Mouse (Mus musculus) layer of hippocampus, adult 6 months (tissue): Measurements from ENCODE around the gene Mta1. TPM values are rescaled to one million over a fixed set of nuclear protein-coding genes. Genes with fewer than 3 reads are reported as not detected.

Source experiments
- long read RNA-seq, 2 experiments: library from polyadenylated mRNA; unstranded; transcript quantifications; one replicate each; pipeline ENCODE4 v2.0.0; 2019 to 2020
- microRNA-seq: library from miRNA; unstranded; fragments of <30 nt; microRNA quantifications from one replicate; pipeline ENCODE4 v1.2.0, GENCODE M21; 2020
- polyA plus RNA-seq: library from polyadenylated mRNA; unstranded; fragments of <200 nt; fragmentation: Nextera tagmentation; gene quantifications from 2 replicates; pipeline ENCODE4 v1.2.3, GENCODE M21; 2021

Mta1 gene
- polyA plus RNA-seq = 7.9 and 9.3 TPM in 2 replicates
- long read RNA-seq, experiment 1, partial matches to known transcripts = 2 of 5 reads
- long read RNA-seq, experiment 1, other reads (novel, unspliced or antisense) = 3 of 5 reads
- long read RNA-seq, experiment 2, partial matches to known transcripts = 6 of 8 reads
- long read RNA-seq, experiment 2, other reads (novel, unspliced or antisense) = 1 of 8 reads

GRCm38 (mm10) chr12:113097749-113098281, at the start of gene Mta1:
Mta1 (plus strand) TSS chr12:113098278.

GRCm38 (mm10) chr12:113074329-113075062, 23.6 kb upstream of the Mta1 start, which contains the start of gene Tex22:
Tex22 (plus strand) TSS chr12:113074502.

DNA sequence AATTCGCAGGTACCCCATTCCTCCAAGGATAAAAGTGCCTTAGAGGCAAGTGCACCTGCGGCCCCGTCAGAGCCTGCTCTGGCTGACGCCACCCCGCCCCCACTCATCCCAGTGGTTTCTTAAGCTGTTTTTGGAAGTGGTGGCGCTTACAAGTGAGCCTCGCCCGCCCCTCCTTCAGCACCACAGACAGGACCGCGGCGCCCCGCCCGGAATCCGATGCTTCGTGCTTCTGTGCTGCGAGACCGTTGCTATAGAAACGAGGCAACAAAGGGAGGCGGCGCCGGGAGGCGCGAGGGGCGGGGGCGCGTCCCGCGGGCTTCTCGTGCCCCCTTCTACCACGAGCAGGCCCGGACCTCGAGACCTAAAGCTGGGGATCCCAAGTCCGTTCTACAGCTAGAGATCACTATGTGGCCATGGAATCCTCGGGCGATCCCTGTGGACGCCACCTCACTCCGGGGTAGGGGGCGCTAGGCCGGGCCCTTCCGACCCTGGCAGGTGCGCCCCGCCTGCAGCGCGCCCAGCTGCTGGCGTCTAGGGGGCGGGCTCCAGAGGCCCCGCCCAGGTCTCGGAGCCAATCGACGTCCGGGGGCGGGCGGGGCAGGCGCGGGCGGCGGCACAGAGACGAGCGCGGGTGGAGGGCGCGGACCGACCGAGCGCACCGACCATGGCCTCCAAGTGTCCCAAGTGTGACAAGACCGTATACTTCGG, 42.0 kb downstream of the Mta1 start, which contains the start of gene Crip2:
TSS of gene Crip2 (plus strand) at position 329 of the 708 bp plus-strand sequence.

GRCm38 (mm10) chr12:113146112-113147057, 48.3 kb downstream of the Mta1 start, which contains the start of gene Crip1:
Crip1 (plus strand) TSS chr12:113146316.

GRCm38 (mm10) chr12:113155887-113156539, 57.9 kb downstream of the Mta1 start, which contains the start of gene Tedc1:
Tedc1 (plus strand) TSS chr12:113156421.

GRCm38 (mm10) chr12:113185442-113186291, 87.6 kb downstream of the Mta1 start, which contains the start of gene Tmem121:
Tmem121 (plus strand) TSS chr12:113185930.

Small RNA genes lying within 50 kb of the gene (microRNA-seq; reads per million reads assigned to microRNA genes)
- not detected for gene Gm44471

Other genes with a start within 250 kb of the Mta1 start
- not detected in 2 replicates for gene Gpr132, start 230.1 kb upstream of the Mta1 start, polyA plus RNA-seq
- 3.7 and 4.1 TPM in 2 replicates for gene Jag2, start 168.5 kb upstream of the Mta1 start, polyA plus RNA-seq
- 37.9 and 42.1 TPM in 2 replicates for gene Nudt14, start 156.2 kb upstream of the Mta1 start, polyA plus RNA-seq
- 40.3 and 45.0 TPM in 2 replicates for gene Btbd6, start 121.8 kb upstream of the Mta1 start, polyA plus RNA-seq
- 33.3 and 49.2 TPM in 2 replicates for gene Brf1, start 97.6 kb upstream of the Mta1 start, polyA plus RNA-seq
- gene Pacs2, start 83.8 kb upstream of the Mta1 start, polyA plus RNA-seq = 10.3 and 11.4 TPM in 2 replicates
- not detected in 2 replicates for gene Tex22, start 23.8 kb upstream of the Mta1 start, polyA plus RNA-seq
- gene Crip2, start 42.0 kb downstream of the Mta1 start, polyA plus RNA-seq = 215 and 241 TPM in 2 replicates
- 78.3 and 79.6 TPM in 2 replicates for gene Crip1, start 48.0 kb downstream of the Mta1 start, polyA plus RNA-seq
- gene Tedc1, start 58.1 kb downstream of the Mta1 start, polyA plus RNA-seq = 0.93 and 0.97 TPM in 2 replicates
- gene Tmem121, start 87.7 kb downstream of the Mta1 start, polyA plus RNA-seq = 15.5 and 16.6 TPM in 2 replicates